Mouse (Mus musculus) adrenal gland (tissue): ENCODE results near the gene Syf2.
"Not testable (repeated sequence)": the region's sequence is repeated elsewhere in the genome, so short reads cannot be mapped to it uniquely, and the experiment has no call there.

Experiments
- intact Hi-C: fragments of 180-260 bp; cut with DNase I; formaldehyde crosslinking; loops from one replicate; pipeline ENCODE4 v1.15.1; 2025
- long read RNA-seq, 2 experiments: library from polyadenylated mRNA; unstranded; transcript quantifications; one replicate each; pipeline ENCODE4 v2.0.0; 2020; ENCODE audit warnings: borderline replicate concordance in 1 of 2; ENCODE audit not compliant: insufficient replicate concordance in 1 of 2

Gene Syf2
- long read RNA-seq, experiment 1, transcript Syf2-201 (7 exons, 1,369 nt): major isoform, 84 of 93 reads
- long read RNA-seq, experiment 1, partial matches to known transcripts: 5 of 93 reads
- long read RNA-seq, experiment 1, other reads (novel, unspliced or antisense): 4 of 93 reads
- long read RNA-seq, experiment 2, transcript Syf2-201 (7 exons, 1,369 nt): major isoform, 84 of 87 reads
- long read RNA-seq, experiment 2, partial matches to known transcripts: 2 of 87 reads
- long read RNA-seq, experiment 2, other reads (novel, unspliced or antisense): 1 of 87 reads

- intact Hi-C loops: loop anchor here (10.0 kb wide), 1 partner anchor 414 kb away; no protein-coding TSS in a partner anchor
These were observed at the start of gene Syf2 for GRCm38 (mm10) chr4:134930684-134931481. TSS of gene Syf2 (plus strand) at chr4:134930898.

- intact Hi-C loops: no loop called here
These were observed 47.4 kb upstream of the Syf2 start for GRCm38 (mm10) chr4:134883266-134883665.

GRCm38 (mm10) chr4:134883808-134884207 lies 46.9 kb upstream of the Syf2 start:
- intact Hi-C loops: no loop called here

DNA sequence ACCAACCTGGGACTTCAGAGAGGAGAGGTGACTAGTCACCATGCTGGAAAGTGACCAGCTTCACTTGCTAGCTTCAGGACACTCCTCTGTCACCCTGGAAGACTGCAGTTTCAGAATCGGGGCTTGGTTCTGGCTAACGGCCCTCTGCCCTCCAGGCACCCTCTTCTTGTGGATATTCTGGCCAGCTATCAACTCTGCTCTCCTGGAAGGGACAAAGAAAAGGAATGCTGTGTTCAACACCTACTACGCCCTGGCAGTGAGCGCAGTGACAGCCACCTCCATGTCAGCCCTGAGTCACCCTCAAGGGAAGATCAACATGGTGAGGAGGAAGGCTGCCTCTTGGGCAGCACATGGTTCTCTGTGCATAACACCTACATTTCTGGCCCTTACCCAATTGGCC lies 46.3 kb upstream of the Syf2 start:
- intact Hi-C loops: no loop called here

DNA sequence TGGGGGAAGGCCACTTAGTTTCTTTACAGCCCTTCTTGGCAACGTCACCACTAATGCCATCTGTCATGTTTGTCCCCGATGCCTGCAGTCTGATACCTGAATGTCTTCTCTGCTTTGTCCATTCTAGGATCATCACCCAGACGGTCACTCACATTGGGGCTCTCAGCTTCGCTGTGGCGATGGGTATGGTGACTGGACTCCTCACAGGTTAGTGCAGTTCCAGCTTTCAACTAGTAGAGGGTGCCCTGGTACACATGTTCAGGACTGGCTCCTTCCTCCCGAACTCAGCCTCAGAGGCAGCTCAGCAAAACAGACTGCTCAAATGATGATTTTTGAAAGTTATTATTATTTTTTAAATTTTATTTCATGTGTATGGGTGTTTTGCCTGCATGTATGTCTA lies 38.6 kb upstream of the Syf2 start:
- intact Hi-C loops: no loop called here

DNA sequence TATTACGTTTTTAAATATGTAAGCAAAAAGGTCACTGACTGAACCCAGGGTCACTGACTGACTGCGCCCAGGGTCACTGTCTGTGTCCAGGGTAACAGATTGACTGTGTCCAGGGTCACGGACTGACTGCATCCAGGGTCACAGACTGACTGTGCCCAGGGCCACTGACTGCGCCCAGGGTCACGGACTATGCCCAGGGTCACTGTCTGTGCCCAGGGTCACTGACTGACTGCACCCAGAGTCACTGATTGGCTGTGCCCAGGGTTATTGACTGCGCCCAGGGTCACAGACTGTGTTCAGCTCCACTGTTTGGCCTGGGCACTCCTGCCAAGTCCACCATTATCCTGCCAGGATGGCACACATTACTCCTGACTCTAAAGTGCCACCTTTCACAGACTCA lies 33.4 kb upstream of the Syf2 start:
- intact Hi-C loops: no loop called here

DNA sequence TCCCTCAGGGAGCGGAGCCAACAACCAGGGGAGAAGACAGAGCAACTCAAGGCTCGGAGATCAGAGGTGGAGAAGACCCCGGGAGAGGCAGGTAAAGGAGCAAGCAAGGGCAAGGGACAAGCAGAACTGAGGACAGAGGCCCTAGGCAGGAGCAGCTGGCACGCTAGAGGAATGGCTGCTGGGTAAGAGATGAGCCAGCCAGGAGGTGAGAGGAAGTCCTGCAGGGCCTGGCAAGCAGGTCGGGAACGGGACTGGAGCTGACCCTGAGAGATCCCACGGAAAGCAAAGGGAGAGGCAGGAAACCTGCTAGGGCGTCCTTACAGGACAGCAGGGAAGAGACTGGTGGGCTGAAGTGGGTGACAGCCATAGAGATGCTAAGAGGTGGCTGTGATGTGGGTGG lies 29.6 kb upstream of the Syf2 start:
- intact Hi-C loops: no loop called here

GRCm38 (mm10) chr4:134903046-134903445 lies 27.7 kb upstream of the Syf2 start:
- intact Hi-C loops: no loop called here

- intact Hi-C loops: not testable (repeated sequence)
These were observed 19.3 kb upstream of the Syf2 start for GRCm38 (mm10) chr4:134911406-134911805.

DNA sequence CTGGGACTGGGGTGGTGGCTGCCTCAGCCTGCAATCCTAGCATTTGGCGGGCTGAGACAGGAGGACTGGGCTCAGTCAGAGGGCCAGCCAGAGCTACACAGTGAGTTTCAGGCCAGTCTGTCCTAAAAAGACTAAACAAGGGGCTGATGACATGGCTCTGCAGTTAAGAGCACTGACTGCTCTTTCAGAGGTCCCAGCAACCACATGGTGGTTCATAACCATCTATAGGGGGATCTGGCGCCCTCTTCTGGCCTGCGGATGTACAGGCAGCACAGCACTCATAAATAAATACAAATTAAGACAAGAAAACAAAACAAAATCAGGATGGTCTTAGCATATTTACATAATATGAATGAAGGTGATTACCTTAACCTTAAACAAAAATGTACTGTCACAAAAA lies 17.3 kb upstream of the Syf2 start:
- intact Hi-C loops: no loop called here

DNA sequence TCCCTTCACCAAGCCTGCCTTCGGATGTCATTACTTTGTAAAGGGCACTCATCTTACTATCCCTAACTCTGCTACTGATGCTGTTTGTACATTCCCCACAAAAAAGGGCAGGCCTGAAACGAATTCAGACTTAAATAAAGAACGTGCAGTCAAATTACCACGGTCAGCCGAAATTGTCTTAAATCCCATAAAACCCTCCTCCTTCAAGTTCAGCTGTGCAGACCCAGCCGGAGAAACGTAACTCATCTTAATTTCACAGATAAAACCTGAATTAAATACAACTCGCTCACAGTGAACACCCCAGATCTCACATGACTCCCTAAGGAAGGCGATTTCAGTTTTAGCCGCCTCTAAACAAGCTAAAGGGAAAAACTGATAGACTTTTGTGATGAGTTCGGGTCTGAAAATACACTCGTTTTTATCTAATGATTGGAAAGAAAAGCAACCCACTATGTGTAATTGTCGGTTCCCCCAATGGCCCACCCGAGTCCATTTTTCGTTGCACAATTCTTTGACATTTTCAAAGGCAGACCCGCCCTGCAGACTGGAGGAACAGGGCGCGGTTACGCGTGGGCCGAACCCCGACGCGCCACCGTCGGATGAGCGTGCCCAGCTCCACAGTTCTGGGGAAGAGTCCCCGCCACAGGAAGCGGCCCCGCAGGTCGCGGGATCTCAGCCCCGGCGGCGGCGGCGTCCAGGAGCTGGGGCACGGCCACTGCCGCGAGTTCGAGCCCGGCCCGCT lies 16.4 kb upstream of the Syf2 start:
- intact Hi-C loops: no loop called here

GRCm38 (mm10) chr4:134914864-134915209 lies 15.9 kb upstream of the Syf2 start, which contains the start of gene Tmem50a:
TSS of gene Tmem50a (minus strand) at chr4:134915024.
- intact Hi-C loops: no loop called here

DNA sequence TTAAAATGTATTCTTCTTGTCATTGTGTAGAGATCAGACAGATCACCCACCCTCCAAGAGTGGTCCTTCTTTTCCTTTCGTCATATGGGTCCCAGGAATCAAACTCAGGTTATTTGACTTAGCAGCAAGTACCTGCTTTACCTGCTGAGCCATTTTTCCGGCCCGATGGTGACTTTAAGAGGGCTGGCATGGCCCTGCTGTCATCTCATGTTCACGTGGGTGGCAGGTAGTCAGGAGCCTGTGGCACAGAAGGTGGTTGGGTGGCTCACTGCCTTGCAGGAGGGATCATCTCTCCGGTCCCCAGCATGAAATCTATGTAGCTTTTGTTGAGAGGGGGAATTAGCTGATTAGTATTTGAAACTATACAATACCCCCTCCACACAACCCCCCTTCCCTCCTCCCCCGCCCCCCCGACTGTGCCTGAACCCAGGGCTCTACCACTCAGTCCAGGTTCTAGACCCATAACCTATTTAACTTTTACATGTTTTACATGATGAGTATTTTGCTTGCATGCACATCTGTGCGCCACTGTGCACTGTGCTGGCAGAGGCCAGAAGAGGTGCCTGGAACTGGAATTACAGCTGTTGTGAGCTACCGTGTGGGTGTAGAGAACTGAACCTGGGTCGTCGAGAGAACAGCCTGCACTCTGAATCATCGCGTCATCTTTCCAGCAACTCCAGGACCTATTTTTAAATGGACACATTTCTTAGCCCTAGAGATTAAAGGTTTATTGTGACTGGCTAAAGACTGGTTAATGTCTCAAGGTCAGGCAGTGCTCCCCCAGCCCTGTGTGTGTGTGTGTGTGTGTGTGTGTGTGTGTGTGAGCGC lies 15.3 kb upstream of the Syf2 start:
- intact Hi-C loops: no loop called here

- intact Hi-C loops: no loop called here
These were observed 13.5 kb upstream of the Syf2 start for GRCm38 (mm10) chr4:134917194-134917593.

- intact Hi-C loops: no loop called here
These were observed 12.3 kb upstream of the Syf2 start for GRCm38 (mm10) chr4:134918381-134918780.

GRCm38 (mm10) chr4:134919733-134920540 lies 10.8 kb upstream of the Syf2 start:
- intact Hi-C loops: no loop called here

DNA sequence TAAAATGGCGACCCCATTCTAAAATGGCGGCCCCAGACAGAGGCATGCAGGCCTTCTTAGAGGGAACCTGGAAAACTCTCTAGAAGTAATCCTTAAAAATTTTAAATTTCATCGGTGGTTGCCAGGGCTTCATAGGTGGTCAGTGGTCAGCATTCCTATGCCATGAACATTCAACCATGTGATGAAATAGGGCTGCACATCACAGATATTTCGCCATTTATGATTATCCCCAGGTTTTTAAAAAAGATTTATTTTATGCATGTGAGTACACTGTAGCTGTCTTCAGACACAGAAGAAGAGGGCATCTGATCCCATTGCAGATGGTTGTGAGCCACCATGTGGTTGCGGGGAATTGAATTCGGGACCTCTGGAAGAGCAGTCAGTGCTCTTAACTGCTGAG lies 10.1 kb upstream of the Syf2 start:
- intact Hi-C loops: no loop called here

GRCm38 (mm10) chr4:134921703-134922102 lies 9.0 kb upstream of the Syf2 start:
- intact Hi-C loops: no loop called here

- intact Hi-C loops: no loop called here
These were observed 8.4 kb upstream of the Syf2 start for GRCm38 (mm10) chr4:134922111-134922924.

GRCm38 (mm10) chr4:134922925-134923244 lies 7.8 kb upstream of the Syf2 start:
- intact Hi-C loops: no loop called here
